Mouse (Mus musculus) adrenal gland, postnatal 4 days (tissue): ENCODE measurements around the gene Nptn. TPM values are rescaled to one million over a fixed set of nuclear protein-coding genes. Genes with fewer than 3 reads are reported as not detected.
"Not testable (repeated sequence)": the region's sequence is repeated elsewhere in the genome, so short reads cannot be mapped to it uniquely, and the experiment has no call there.

ENCODE experiments used
- DNase-seq, 2 experiments: peaks; one replicate each; pipeline ENCODE4 v3.0.0; 2021 to 2022; ENCODE audit warnings: low spot score in 2 of 2, mixed read lengths in 2 of 2
- total RNA-seq, 2 experiments: library from RNA; stranded (reverse); gene quantifications; 2 replicates each; pipeline ENCODE4 v1.2.3; 2021

The Nptn gene
- total RNA-seq, 2 experiments from 2014 or later, result 179 to 186 TPM

GRCm38 (mm10) chr9:58557457-58558455 lies 24.3 kb upstream of the Nptn start:
- DNase-seq, result no peak

- no peak for DNase-seq
Measured at GRCm38 (mm10) chr9:58560211-58560610, 21.8 kb upstream of the Nptn start.

GRCm38 (mm10) chr9:58565945-58566344 lies 16.1 kb upstream of the Nptn start:
- not testable (repeated sequence) for DNase-seq

- DNase-seq, result no peak
Measured at GRCm38 (mm10) chr9:58567682-58568081, 14.4 kb upstream of the Nptn start.

GRCm38 (mm10) chr9:58571001-58571400 lies 11.0 kb upstream of the Nptn start:
- DNase-seq, result no peak

- peak; percentile 57 to 82 for DNase-seq
Measured at GRCm38 (mm10) chr9:58578669-58579068, 3.4 kb upstream of the Nptn start.

GRCm38 (mm10) chr9:58580453-58581195 lies 1.4 kb upstream of the Nptn start:
- not testable (repeated sequence) for DNase-seq

- DNase-seq, result no peak
Measured at GRCm38 (mm10) chr9:58581283-58581930, 633 bp upstream of the Nptn start.

GRCm38 (mm10) chr9:58582581-58583266 lies 684 bp downstream of the Nptn start:
- DNase-seq, result no peak

- DNase-seq, result no peak
Measured at GRCm38 (mm10) chr9:58583267-58583641, 1.2 kb downstream of the Nptn start.

- DNase-seq, result no peak
Measured at GRCm38 (mm10) chr9:58584323-58584722, 2.3 kb downstream of the Nptn start.

GRCm38 (mm10) chr9:58588657-58589056 lies 6.6 kb downstream of the Nptn start:
- DNase-seq, result no peak

- no peak for DNase-seq
Measured at GRCm38 (mm10) chr9:58595313-58595712, 13.3 kb downstream of the Nptn start.

GRCm38 (mm10) chr9:58613790-58614189 lies 31.8 kb downstream of the Nptn start:
- DNase-seq, result no peak

GRCm38 (mm10) chr9:58615064-58615938 lies 33.3 kb downstream of the Nptn start:
- no peak for DNase-seq

GRCm38 (mm10) chr9:58623009-58623408 lies 41.0 kb downstream of the Nptn start:
- no peak for DNase-seq

- DNase-seq, result no peak
Measured at GRCm38 (mm10) chr9:58627197-58627596, 45.2 kb downstream of the Nptn start.

GRCm38 (mm10) chr9:58630441-58630840 lies 48.4 kb downstream of the Nptn start:
- no peak for DNase-seq

- no peak for DNase-seq
Measured at GRCm38 (mm10) chr9:58648406-58649264, 66.6 kb downstream of the Nptn start.
